Mouse (Mus musculus) embryonic facial prominence, embryonic 10.5 days (tissue): ENCODE data around the gene Wdr74. TPM values are rescaled to one million over a fixed set of nuclear protein-coding genes. Genes with fewer than 3 reads are reported as not detected.

Experiments used
- DNase-seq: peaks from one replicate; pipeline ENCODE4 v3.0.0-alpha.2; 2017; ENCODE audit warnings: low spot score
- H3K27ac ChIP-seq: fragments of 300-500 bp; sonication (generic); replicated peaks from 2 replicates; pipeline ENCODE4 v1.5.1; 2016; ENCODE audit warnings: mild to moderate bottlenecking
- H3K27me3 ChIP-seq: fragments of 300-500 bp; sonication (generic); replicated peaks from 2 replicates; pipeline ENCODE4 v1.6.1; 2016; ENCODE audit warnings: low read depth, mild to moderate bottlenecking; ENCODE audit not compliant: poor library complexity, severe bottlenecking
- H3K36me3 ChIP-seq: fragments of 300-500 bp; sonication (generic); replicated peaks from 2 replicates; pipeline ENCODE4 v1.6.1; 2016; ENCODE audit warnings: mild to moderate bottlenecking, moderate library complexity
- H3K4me1 ChIP-seq: fragments of 300-500 bp; sonication (generic); 2 replicates; pipeline ENCODE4 v1.6.1; 2016
- H3K4me3 ChIP-seq: fragments of 300-500 bp; sonication (generic); 2 replicates; pipeline ENCODE4 v1.5.1; 2016; ENCODE audit warnings: mild to moderate bottlenecking, moderate library complexity
- H3K9me3 ChIP-seq: fragments of 300-500 bp; sonication (generic); 2 replicates; pipeline ENCODE4 v1.6.1; 2016; ENCODE audit warnings: mild to moderate bottlenecking
- WGBS: fragments of 180-500 bp; shearing (Covaris S2); methylation state at CpG from one replicate; pipeline ENCODE4 v1.1.7; 2016; 5-methylcytosine and 5-hydroxymethylcytosine counted together
- polyA plus RNA-seq: library from polyadenylated mRNA; unstranded; fragments of >200 nt; fragmentation: Nextera tagmentation; extraction: Ambion mirVana; gene quantifications from 2 replicates; pipeline ENCODE4 v1.2.1, GENCODE M21; 2016

Gene Wdr74
- polyA plus RNA-seq, 1 experiment from 2014 or later = 117 TPM

- Histone ChIP-seq H3K36me3 (peaks cover 39% of the 10 kb centered on the region), H3K9me3 (no peaks in the 10 kb centered on the region), H3K4me1 (peaks cover 20% of the 10 kb centered on the region), H3K27me3 (no peaks in the 10 kb centered on the region), H3K4me3 (peak overlapping the region; percentile 96), H3K27ac (peak overlapping the region; percentile 88)
- 2% methylated on average over 11 of the region's 11 CpGs for WGBS
- no peak for DNase-seq
Measured at GRCm38 (mm10) chr19:8736160-8736467, 487 bp downstream of the Wdr74 start.

GRCm38 (mm10) chr19:8738911-8739310 is 3.3 kb downstream of the Wdr74 start:
- 93% methylated on average over 7 of the region's 7 CpGs for WGBS
- peaks cover 52% of the 10 kb centered on the region for H3K36me3 ChIP-seq
- no peak overlapping the region for H3K27ac ChIP-seq
- H3K9me3 ChIP-seq = no peaks in the 10 kb centered on the region
- no peak for DNase-seq
- peaks cover 32% of the 10 kb centered on the region for H3K4me1 ChIP-seq
- H3K4me3 ChIP-seq = no peak overlapping the region
- no peaks in the 10 kb centered on the region for H3K27me3 ChIP-seq

- Histone ChIP-seq H3K27me3 (no peaks in the 10 kb centered on the region), H3K9me3 (no peaks in the 10 kb centered on the region), H3K27ac (no peak overlapping the region), H3K4me1 (peaks cover 32% of the 10 kb centered on the region), H3K4me3 (0 out of 2 replicates have a peak overlapping the region, but pooled peaks have one; percentile 5), H3K36me3 (peaks cover 60% of the 10 kb centered on the region)
- 91% methylated on average over 6 of the region's 6 CpGs for WGBS
- DNase-seq = no peak
Measured at GRCm38 (mm10) chr19:8739646-8740045, 4.0 kb downstream of the Wdr74 start.

- peaks cover 69% of the 10 kb centered on the region for H3K36me3 ChIP-seq
- H3K9me3 ChIP-seq = no peaks in the 10 kb centered on the region
- H3K4me3 ChIP-seq = peak within 1 kb of the TSS; percentile 93
- no peak for DNase-seq
- H3K27me3 ChIP-seq = no peaks in the 10 kb centered on the region
- 70% methylated on average over 14 of the region's 14 CpGs for WGBS
- peaks cover 26% of the 10 kb centered on the region for H3K4me1 ChIP-seq
- peak within 1 kb of the TSS; percentile 89 for H3K27ac ChIP-seq
Measured at GRCm38 (mm10) chr19:8740603-8741002, 5.0 kb downstream of the Wdr74 start, which contains the start of gene 1700092M07Rik. 1700092M07Rik (plus strand) TSS chr19:8740718.

GRCm38 (mm10) chr19:8741243-8741869 is 5.7 kb downstream of the Wdr74 start, which contains the start of gene Stx5a:
Stx5a (plus strand) TSS chr19:8741413.
- Histone ChIP-seq H3K36me3 (peaks cover 77% of the 10 kb centered on the region), H3K27me3 (no peaks in the 10 kb centered on the region), H3K9me3 (no peaks in the 10 kb centered on the region), H3K4me3 (peak within 1 kb of the TSS; percentile 93), H3K4me1 (peaks cover 25% of the 10 kb centered on the region), H3K27ac (peak within 1 kb of the TSS; percentile 89)
- peak; percentile 96 for DNase-seq
- under 1% methylated on average over 36 of the region's 36 CpGs for WGBS

- peaks cover 83% of the 10 kb centered on the region for H3K36me3 ChIP-seq
- 21% methylated on average over 14 of the region's 14 CpGs for WGBS
- no peak for DNase-seq
Measured at GRCm38 (mm10) chr19:8742176-8742575, 6.5 kb downstream of the Wdr74 start.

GRCm38 (mm10) chr19:8745382-8745781 is 9.8 kb downstream of the Wdr74 start:
- Histone ChIP-seq H3K36me3 (peaks cover 83% of the 10 kb centered on the region), H3K4me1 (peaks cover 20% of the 10 kb centered on the region), H3K27me3 (no peaks in the 10 kb centered on the region), H3K4me3 (no peak overlapping the region), H3K9me3 (no peaks in the 10 kb centered on the region), H3K27ac (no peak overlapping the region)
- no peak for DNase-seq
- 96% methylated on average over 1 of the region's 1 CpGs for WGBS

More at GRCm38 (mm10) chr19:8742176-8742575, 6.5 kb downstream of the Wdr74 start:
- H3K4me1 ChIP-seq = peaks cover 21% of the 10 kb centered on the region
- no peaks in the 10 kb centered on the region for H3K27me3 ChIP-seq
- H3K4me3 ChIP-seq = peak overlapping the region; percentile 93
- no peaks in the 10 kb centered on the region for H3K9me3 ChIP-seq
- H3K27ac ChIP-seq = peak overlapping the region; percentile 89

GRCm38 (mm10) chr19:8747368-8747767 is 11.7 kb downstream of the Wdr74 start:
- Histone ChIP-seq H3K27ac (no peak overlapping the region), H3K27me3 (no peaks in the 10 kb centered on the region), H3K4me3 (no peak overlapping the region), H3K4me1 (peaks cover 8% of the 10 kb centered on the region), H3K9me3 (no peaks in the 10 kb centered on the region), H3K36me3 (peaks cover 97% of the 10 kb centered on the region)
- WGBS = 65% methylated on average over 2 of the region's 2 CpGs
- no peak for DNase-seq

GRCm38 (mm10) chr19:8755652-8756051 is 20.0 kb downstream of the Wdr74 start:
- Histone ChIP-seq H3K36me3 (peaks cover 61% of the 10 kb centered on the region), H3K27me3 (no peaks in the 10 kb centered on the region), H3K9me3 (no peaks in the 10 kb centered on the region), H3K27ac (no peak overlapping the region), H3K4me3 (peak overlapping the region; percentile 100), H3K4me1 (peaks cover 21% of the 10 kb centered on the region)
- 91% methylated on average over 3 of the region's 3 CpGs for WGBS
- DNase-seq = no peak

- Histone ChIP-seq H3K27me3 (no peaks in the 10 kb centered on the region), H3K27ac (peak within 1 kb of the TSS; percentile 95), H3K4me3 (peak within 1 kb of the TSS; percentile 100), H3K4me1 (peaks cover 21% of the 10 kb centered on the region), H3K36me3 (peaks cover 62% of the 10 kb centered on the region), H3K9me3 (no peaks in the 10 kb centered on the region)
- peak; percentile 96 for DNase-seq
- under 1% methylated on average over 75 of the region's 75 CpGs for WGBS
Measured at GRCm38 (mm10) chr19:8756635-8757387, 21.2 kb downstream of the Wdr74 start, which contains the start of gene Nxf1. Nxf1 (plus strand) TSS chr19:8757073.

- peak overlapping the region; percentile 95 for H3K27ac ChIP-seq
- no peaks in the 10 kb centered on the region for H3K9me3 ChIP-seq
- WGBS = 10% methylated on average over 14 of the region's 14 CpGs
- peak overlapping the region; percentile 100 for H3K4me3 ChIP-seq
- H3K27me3 ChIP-seq = no peaks in the 10 kb centered on the region
- DNase-seq = no peak
- H3K36me3 ChIP-seq = peaks cover 62% of the 10 kb centered on the region
- H3K4me1 ChIP-seq = peaks cover 21% of the 10 kb centered on the region
Measured at GRCm38 (mm10) chr19:8757471-8757998, 21.9 kb downstream of the Wdr74 start.

GRCm38 (mm10) chr19:8758899-8759298 is 23.3 kb downstream of the Wdr74 start:
- Histone ChIP-seq H3K9me3 (no peaks in the 10 kb centered on the region), H3K27me3 (no peaks in the 10 kb centered on the region), H3K4me3 (peak overlapping the region; percentile 100; the same call in 1 of the 2 replicates), H3K27ac (no peak overlapping the region), H3K36me3 (peaks cover 62% of the 10 kb centered on the region), H3K4me1 (peaks cover 21% of the 10 kb centered on the region)
- DNase-seq = no peak
- 90% methylated on average over 2 of the region's 2 CpGs for WGBS
